Mouse (Mus musculus): ENCODE results near the gene Insm1. TPM values are rescaled to one million over a fixed set of nuclear protein-coding genes. Genes with fewer than 3 reads are reported as not detected.

Insm1 gene
- polyA plus RNA-seq (2014; fragmentation: Illumina TruSeq; extraction: RNeasy Lipid Tissue Mini Kit (QIAGEN cat#74804); ENCODE audit: low read depth, low replicate concordance), result not detected

GRCm38 (mm10) chr2:146221076-146221928, at the start of gene Insm1:
Gene Insm1, plus strand, starts transcription at chr2:146221921.

Data from kidney, adult 10 weeks (tissue).